Mouse (Mus musculus) frontal cortex, postnatal 14 days (tissue): ENCODE measurements around the gene BC034090.
"Not testable (repeated sequence)": the region's sequence is repeated elsewhere in the genome, so short reads cannot be mapped to it uniquely, and the experiment has no call there.

ENCODE experiments used
- DNase-seq, 2 experiments: peaks; one replicate each; pipeline ENCODE4 v3.0.0; 2022; ENCODE audit warnings: low spot score in 2 of 2

Gene BC034090

DNA sequence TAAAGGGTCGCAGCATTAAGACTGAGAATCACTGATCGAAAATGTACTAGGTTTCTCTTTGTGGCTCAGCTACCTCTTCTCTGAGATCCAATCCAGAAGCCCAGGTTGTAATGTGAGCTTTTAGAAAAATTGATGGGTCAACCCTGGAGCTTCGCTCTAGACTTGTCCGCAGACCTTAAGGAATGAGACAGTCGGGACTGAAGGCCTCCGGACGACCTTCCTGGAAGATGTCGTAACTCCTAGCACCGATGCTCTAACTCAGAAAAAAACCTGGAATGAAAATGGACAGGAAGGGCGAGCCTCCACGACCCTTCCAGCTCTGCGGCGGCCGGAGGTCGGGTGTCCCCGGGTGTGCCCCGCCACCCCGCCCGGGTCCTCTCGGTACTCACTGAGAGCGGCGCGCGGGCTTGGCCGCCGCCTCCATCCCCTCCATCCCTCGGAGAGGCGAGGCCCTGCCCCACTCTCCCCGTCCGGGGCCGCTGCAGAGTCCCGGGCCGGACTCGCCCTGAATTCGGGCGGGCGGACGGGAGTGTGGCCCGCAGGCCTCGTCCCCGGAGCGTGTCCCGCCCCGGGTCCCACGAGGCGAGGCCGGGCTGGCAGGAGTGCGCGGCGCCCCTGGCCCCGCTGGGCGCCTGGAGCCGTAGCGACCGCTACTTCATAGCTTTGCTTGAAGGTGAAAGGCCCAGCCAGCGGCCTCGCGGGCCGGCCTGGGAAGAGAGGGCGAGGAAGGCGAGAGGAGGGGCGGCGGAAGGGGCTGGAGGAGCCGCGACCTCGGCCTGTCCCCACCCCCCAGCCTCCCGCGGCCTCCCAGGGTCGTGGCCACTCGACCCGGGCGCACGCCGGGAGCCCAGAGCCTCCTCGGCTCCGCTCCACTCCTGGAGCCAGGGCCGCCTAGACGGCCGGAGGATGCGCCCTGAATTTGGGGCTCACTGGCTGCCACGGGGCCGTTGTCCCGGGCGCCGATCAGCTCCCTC is at the start of gene BC034090:
TSS of gene BC034090 (minus strand) at position 648 of the 974 bp plus-strand sequence.
- DNase-seq = peak in 1 of 2 experiments; percentile 10

DNA sequence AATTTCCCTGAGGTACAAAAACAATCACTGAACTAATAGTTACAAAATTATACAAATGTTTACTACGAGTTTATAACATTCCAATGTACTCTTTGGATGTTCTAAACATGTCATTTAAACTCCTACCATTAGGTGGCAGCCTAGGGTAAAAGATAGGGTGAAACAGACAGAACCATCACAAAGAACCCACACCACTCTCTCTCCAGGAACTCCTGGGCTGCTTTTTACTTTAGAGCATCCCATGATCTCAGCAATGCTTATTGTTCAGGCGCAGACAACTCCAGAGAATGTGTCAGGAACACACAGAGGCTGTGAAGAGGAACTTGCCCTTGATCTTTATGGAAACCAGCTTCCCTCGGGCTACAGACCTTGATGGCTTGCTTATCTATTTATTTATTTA is 49.2 kb upstream of the BC034090 start:
- no peak for DNase-seq

DNA sequence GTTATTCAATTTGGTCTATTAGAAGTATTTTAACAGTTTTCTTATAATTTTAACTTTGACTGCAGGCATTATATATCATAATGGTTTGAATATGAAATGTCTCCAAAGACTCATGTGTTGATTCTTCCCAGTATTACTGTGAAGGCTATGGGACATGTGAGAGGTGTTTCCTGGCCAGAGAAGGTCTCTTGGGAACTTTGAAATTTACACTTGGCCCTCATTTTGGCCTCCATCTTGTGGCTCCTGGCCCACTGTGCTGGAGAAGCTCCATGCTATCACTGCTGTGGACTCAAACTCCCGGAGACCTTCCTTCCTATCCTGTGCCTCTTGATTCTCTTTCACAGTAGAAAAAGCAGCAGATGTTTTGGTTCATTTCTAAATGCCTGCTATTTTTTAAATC is 45.2 kb upstream of the BC034090 start:
- no peak for DNase-seq

DNA sequence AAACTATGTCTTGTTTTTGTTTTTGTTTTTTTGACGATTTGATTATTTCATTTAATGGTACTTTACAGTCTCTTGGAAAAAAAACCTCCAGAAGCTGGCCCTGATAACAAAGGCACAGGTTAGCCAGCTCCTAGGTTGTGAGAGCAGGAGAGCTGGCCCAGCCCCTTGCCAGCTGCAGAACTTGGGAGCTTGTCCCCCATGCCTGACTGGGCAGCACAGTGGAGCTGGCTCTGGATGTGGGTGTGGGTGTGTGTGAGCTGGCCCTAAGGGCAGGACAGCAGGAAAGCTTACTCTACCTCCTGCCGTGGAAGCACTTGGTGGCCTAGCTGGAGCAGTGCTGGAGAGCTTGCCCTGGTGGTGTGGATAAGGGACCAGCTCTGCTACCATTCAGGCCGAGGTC is 43.8 kb upstream of the BC034090 start:
- no peak for DNase-seq

DNA sequence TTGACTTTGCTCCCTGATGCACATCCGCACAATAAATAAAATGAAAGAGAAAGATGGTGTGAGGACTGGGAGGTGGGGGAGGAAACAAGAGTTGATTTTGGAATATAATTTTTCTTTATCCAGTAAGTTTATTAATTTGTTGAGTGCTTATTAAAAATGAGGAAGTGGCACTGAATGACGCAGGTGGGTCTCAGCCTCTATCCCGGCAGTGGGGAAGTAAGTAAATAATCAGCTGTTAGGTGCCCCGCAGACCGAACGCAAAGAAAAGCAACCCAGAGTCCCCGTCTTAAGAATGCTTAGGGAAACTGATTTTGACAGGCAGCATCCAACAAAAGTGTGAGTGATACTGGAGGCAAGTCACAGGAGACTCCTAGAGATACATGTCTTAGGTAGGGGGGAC is 39.6 kb upstream of the BC034090 start:
- no peak for DNase-seq

DNA sequence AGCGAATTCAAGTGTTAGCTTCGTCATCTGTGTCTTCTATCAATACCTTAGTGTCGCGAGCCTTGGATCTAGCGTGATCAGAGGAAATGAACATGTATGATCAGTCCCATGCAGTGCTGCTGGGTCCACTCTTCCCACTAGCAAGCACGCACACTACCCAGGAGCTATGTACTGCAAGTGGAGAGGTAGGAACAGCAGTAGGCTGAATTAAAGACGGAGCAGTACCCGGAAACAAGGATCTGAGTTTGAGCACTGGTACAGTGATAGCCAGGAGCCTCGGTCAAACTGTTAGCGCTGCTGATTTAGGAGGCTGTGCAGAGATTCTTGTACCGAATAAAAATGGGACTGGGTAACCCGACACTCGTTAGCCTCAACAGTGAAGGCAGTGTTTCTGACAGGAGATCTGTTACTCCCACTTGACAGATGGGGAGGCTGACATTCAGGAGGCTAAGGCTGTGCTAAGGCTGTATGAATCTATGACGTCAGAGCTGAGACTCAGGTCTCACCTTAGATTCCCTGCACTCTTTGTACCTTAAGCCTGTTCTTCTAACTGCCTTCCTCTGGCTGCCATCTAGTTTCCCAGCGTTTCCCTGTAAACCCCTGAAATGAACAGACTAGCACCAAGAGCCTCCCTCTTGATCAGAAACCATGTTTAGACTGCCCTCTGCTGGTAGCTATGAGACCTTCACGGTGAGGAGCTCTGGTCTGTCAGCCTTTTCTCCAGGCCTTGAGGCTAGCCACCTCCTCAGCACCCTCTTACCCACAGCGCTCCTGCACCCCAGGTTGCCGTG is 37.0 kb upstream of the BC034090 start:
- peak; percentile 68 to 71 for DNase-seq

DNA sequence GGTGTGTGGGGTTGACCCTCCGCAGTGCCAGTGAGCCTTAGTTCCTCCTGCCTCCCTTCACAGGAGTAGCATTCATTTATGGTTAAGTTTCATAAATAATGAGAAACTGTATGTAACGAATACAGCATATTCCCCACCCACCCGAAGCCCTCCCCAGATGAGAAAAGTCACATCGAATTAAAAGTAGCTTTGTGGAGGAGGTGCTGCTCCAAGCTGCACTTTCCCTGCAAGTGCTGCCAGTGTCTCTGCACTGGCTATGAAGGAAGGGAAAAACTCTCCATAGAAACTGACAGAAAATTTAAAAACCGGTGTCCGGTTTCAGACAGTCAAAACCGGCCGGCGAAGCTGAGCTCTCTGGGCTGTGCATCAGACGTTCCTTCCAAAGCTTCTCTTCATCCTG is 36.1 kb upstream of the BC034090 start:
- DNase-seq = no peak

DNA sequence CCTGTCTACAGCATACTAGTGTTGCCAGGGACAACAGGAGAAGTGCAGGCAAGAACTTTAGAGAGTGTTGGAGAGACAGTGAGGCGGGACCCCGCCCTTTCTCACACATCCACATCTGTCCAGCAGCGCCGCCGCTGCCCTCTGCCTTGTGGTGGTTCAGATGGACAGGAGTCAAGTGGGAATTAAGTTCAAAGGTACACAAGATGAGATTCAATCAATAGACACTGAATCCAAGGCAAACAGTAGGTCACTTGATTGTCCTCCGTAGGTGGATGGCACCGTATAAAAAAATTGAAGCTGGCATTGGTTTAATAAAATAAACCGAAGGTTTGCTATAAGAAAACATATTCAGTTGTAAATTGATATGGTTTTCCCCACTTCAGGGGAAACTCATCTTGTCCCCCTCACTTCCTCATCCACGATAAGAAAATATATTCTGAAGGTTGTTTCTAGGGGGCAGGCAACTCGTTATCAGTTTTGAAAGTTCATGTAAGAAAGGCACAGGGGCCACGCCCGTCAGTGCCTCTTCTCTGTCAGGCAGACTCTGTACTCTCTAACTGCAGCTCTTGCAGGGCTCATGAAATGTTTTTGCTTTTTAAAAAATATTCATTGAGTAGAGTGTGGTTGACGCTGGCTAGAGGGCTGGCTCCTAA is 32.3 kb upstream of the BC034090 start:
- DNase-seq = no peak

DNA sequence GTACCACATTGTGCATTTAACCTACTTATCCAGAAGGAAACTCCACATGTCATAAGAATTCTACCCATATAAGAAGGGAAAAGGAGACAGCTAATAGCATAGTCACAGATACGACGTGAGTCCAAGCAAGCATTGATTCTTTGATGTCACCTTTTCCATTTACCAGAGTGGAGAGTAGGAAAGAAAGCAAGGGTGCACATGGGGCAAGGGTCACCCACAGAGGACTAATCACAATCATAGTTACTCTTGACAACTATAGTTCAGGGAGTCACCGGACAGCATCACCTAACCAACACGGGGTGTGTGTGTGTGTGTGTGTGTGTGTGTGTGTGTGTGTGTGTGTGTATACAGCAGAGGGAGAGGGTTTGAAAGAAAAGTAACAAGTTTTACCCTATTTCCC is 31.5 kb upstream of the BC034090 start:
- DNase-seq = no peak

DNA sequence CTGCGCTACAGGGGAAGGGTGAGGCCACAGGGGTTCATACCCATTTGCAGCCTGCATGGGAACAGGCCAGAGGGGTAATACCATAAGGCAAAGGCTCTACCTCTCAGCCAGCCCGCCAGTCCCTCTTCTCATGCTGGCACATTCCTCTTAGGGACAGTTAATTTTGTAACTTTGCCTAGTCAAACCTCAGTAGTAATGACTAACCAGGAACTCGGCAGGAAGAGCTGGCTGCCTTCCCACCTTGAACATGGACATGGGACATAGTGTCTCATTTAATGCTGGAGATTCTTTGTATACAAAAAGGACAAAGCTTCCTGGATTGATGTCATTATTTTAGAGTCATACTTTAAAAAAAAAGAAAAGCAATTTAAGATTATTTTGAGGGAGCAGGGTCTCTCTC is 30.7 kb upstream of the BC034090 start:
- no peak for DNase-seq

DNA sequence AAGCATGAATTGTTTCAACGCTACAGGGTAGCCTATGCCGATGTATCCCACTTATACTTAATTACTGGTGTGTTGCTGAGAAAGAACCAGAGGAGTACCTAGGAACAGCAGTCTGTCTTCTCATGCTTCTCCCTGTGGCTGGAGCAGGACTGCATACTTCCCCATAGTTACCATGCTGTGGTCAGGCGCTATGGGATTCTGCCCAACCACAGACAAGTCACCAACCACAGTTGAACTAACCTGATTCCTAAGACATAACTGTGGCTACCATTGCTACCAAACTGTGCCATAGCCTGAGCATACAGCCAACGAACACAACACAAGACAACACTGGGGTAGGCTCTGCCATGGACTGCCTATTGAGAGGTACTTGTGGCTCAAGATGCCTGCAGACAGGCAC is 28.7 kb upstream of the BC034090 start:
- no peak for DNase-seq

DNA sequence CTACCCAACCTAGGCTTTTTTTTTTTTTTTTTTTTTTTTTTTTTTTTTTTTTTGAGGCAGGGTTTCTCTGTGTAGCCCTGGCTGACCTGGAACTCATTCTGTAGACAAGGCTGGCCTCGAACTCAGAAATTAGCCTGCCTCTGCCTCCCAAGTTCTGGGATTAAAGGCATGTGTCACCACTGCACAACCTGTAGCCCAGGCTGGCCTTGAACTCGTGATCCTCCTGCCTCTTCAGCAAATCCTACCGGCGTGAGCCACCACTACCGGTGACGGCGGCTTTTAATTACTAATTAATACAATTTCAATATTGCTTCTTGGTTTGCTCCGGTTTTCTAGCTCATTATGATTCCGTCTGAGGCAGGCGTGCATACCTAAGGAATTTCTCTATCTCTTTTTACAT is 18.3 kb upstream of the BC034090 start:
- not testable (repeated sequence) for DNase-seq

DNA sequence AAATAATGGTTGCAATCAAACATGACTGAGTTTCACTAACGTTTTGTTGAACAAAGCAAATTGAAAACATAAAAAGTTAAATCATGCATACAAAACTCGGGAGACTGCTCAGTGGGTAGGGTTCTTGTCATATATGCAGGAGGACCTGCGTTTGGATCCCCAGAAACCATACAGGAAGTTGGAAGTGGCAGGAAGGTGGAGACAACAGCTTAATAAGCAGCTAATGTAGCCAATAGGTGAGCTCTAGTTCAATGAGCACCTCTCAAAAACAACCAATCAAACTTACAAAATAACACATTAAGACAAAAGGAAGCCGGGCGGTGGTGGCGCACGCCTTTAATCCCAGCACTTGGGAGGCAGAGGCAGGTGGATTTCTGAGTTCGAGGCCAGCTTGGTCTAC is 10.1 kb upstream of the BC034090 start:
- DNase-seq = no peak

DNA sequence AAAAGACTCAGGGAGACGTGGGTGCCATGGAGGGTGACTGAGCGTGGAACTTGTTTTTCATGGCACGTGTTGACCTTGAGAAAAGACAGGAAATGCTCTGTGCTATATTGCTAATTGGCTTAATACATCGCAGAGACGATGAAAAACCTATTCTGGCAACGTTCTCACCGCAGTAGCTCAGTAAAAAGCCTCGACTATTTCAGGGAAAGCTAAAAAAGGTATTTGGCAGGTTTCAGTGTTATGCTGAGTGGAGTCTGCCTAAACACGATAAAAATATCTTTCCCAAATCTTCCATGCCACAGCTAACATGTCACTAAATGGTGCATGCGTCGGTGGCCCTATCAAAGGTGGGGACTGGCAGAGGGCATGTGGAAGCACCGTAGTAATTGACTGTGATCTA is 8.9 kb upstream of the BC034090 start:
- peak in 1 of 2 experiments; percentile 6 for DNase-seq

DNA sequence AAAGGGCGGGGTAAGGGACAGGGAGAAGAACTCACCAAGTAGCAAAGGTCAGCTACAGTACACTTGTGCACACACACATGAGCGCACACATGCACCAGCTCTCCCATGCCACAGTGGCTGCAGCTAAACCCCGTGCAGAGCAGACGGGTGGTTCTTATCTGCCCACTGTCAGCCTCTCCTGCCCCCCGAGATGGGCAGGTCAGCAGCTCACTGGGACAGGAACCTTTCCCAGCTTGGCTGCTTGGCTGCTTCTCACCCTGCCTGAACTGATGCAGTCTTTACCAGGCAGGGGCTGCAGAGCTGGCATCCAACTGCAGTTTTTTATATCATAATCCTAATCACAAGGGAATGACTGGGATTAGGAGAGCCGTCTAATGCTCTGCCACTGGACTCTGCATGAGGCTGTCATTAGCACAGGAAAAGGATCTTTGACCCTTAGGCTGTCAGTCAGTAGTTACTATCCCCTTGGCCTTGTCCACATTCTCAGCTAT is 8.4 kb upstream of the BC034090 start:
- peak in 1 of 2 experiments; percentile 10 for DNase-seq

DNA sequence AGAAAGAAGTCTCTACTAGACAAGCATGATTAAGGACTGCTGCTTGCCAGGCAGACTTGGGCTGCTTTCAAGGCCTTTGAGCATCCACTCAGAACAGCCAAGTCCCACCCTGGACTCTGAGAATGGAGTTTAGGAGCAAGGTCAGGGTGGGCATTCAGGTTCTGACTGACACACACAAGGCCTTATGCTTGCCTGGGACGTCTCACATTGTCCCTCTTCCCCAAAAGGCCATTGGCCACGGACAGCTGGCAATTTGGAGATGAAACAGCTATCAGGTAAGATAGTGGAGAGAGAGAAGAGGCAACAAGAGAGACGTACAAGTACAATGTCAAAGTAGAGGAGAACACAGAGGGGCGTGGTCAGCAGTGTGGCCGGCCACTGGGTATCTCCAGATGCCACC is 7.4 kb upstream of the BC034090 start:
- DNase-seq = peak in 1 of 2 experiments; percentile 2

DNA sequence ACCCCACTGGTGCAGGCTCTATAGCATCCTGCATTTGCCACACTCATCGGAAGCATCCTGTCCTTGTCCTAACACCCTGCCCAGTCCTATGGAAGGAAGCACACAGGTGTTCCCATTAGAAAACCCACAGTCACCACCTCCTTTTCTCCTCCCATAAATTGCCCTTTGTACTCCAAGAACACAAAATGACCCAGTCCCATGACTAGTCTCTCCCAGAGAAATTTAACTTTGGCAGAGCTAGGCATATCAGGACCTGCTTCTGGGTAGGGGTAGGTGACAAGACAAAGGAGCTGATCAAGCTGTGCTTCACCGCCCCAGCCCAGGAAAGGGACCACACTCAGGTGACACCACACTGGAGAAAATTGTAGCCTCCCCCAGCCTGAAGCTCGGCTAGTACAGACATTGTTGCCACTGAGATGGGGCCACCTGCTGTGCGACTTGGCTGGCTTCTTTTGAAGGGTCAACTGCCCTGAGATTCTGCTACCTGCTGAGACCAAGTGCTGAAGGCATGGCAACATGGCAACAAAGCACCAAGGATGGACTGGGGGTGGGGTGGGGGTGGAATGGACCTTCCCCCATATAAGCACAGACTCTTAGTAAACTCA is 6.4 kb upstream of the BC034090 start:
- DNase-seq = peak in 1 of 2 experiments; percentile 2

DNA sequence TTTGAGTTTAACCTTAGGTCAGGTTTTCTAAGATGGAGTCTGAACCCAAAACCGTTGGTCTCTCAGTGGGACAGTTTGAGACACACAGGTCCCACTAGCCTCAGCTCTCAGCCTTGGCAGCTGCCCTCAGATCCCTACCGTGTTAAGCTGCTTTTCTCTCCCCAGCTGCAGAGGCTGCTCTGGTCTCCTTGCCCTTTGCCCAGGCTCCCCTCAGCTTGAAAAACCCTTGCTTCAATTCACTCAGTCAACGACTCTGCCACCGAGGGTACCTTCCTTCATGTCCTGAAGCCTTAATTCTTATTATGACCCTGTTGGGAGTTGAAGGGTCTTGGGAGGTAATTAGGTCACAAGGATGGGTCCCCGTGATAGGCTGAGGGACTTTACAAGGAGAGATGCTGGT is 5.7 kb upstream of the BC034090 start:
- DNase-seq = no peak

DNA sequence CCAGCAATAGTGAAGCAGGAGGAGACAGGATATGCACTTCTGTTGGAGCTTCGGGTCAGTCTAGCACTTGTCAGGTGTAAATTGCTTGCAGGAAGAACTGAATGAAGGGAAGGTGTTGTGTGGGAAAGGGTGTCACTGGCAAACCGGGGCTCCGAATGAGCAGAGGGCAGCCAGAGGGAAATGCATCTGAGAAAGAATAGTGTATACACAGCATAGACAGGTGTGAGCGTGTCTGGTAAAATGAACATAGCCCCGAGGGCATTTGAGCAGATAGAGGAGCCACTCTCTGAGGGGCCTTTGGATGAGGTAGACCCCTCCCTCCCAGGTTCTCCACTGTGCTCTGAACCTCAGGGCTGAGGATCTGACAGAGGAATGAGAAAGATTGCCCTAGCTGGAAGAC is 3.8 kb upstream of the BC034090 start:
- peak; percentile 2 to 4 for DNase-seq

DNA sequence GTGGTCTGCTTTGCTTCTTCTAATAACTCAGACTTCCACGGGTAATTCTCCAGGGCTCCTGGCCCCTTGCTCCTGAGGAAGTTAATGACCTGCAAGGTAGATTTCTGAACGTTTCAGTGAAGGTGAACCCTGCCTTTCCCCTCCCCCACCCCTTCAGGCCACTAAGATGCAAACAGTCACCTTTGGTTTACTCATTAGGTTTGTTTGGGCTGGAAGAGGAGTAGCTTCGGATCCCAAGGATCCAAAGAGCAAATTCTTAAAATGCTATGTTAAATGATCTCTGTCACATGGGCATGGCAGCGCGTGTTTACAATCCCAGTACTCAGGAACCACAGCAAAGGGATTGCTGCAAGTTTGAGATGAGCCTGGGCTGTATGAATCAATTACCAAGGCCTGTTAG is 3.2 kb upstream of the BC034090 start:
- DNase-seq = no peak

DNA sequence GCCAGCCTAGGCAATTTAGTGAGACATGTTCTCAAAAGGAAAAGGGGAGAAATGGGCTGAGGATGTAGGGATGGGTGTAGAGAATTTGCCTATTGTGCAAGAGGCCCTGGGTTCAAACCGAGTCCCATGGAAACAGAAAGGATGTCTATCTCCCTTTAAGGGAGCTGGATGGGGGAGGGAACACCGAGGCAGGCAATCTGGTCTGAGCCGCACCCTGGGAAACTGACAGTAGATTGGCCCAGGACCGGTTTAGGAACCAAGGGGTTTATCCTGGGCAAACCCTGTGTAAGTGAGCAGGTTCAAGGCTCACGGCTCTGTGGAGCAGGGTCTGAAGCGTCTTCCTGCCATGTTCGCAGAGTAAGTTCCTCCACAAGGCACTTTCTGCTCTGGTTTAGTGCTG is 1.3 kb upstream of the BC034090 start:
- peak in 1 of 2 experiments; percentile 1 for DNase-seq
